Mouse (Mus musculus): ENCODE results near the gene Irf3. TPM values are rescaled to one million over a fixed set of nuclear protein-coding genes. Genes with fewer than 3 reads are reported as not detected.

The Irf3 gene
- polyA plus RNA-seq, 1 experiment from 2014 or later, result 73.6 TPM

- peaks cover 80% of the 10 kb centered on the region for H3K36me3 ChIP-seq (ENCODE audit: control insufficient read depth, insufficient read depth)
- H3K4me2 ChIP-seq (ENCODE audit: low read depth, low read length), result no peak overlapping the region
- no peak overlapping the region for H3K4me3 ChIP-seq (ENCODE audit: low read length)
- no peaks in the 10 kb centered on the region for H3K9me3 ChIP-seq (replicated peaks; ENCODE audit: control insufficient read depth, low read length)
- no peaks in the 10 kb centered on the region for H3K27me3 ChIP-seq (ENCODE audit: control insufficient read depth, insufficient read depth, low read length)
- ATAC-seq (replicated peaks; ENCODE audit: extremely low read depth, insufficient read depth, low FRiP score), result no peak
- H3K9ac ChIP-seq (ENCODE audit: low read length), result no peak overlapping the region
- 95% methylated on average over 26 of the region's 26 CpGs for WGBS
- peaks cover 13% of the 10 kb centered on the region for H3K4me1 ChIP-seq (ENCODE audit: control insufficient read depth, insufficient read depth, low read length)
- no peak overlapping the region for H3K27ac ChIP-seq (ENCODE audit: low read length)
These were observed 49.5 kb downstream of the Irf3 start for GRCm38 (mm10) chr7:45046853-45047350.

- no peak overlapping the region for H3K9ac ChIP-seq (ENCODE audit: low read length)
- H3K4me2 ChIP-seq (ENCODE audit: low read depth, low read length), result no peak overlapping the region
- peaks cover 74% of the 10 kb centered on the region for H3K36me3 ChIP-seq (ENCODE audit: control insufficient read depth, insufficient read depth)
- H3K4me1 ChIP-seq (ENCODE audit: control insufficient read depth, insufficient read depth, low read length), result peaks cover 14% of the 10 kb centered on the region
- no peak for ATAC-seq (replicated peaks; ENCODE audit: extremely low read depth, insufficient read depth, low FRiP score)
- no peak overlapping the region for H3K27ac ChIP-seq (ENCODE audit: low read length)
- H3K4me3 ChIP-seq (ENCODE audit: low read length), result no peak overlapping the region
- WGBS, result 96% methylated on average over 14 of the region's 14 CpGs
- H3K9me3 ChIP-seq (replicated peaks; ENCODE audit: control insufficient read depth, low read length), result no peaks in the 10 kb centered on the region
- H3K27me3 ChIP-seq (ENCODE audit: control insufficient read depth, insufficient read depth, low read length), result no peaks in the 10 kb centered on the region
These were observed 50.0 kb downstream of the Irf3 start for GRCm38 (mm10) chr7:45047491-45047890.

GRCm38 (mm10) chr7:45048001-45048890 lies 50.8 kb downstream of the Irf3 start:
- peaks cover 67% of the 10 kb centered on the region for H3K36me3 ChIP-seq (ENCODE audit: control insufficient read depth, insufficient read depth)
- no peak overlapping the region for H3K27ac ChIP-seq (ENCODE audit: low read length)
- no peak overlapping the region for H3K9ac ChIP-seq (ENCODE audit: low read length)
- H3K4me3 ChIP-seq (ENCODE audit: low read length), result no peak overlapping the region
- H3K4me2 ChIP-seq (ENCODE audit: low read depth, low read length), result no peak overlapping the region
- no peaks in the 10 kb centered on the region for H3K27me3 ChIP-seq (ENCODE audit: control insufficient read depth, insufficient read depth, low read length)
- peaks cover 14% of the 10 kb centered on the region for H3K4me1 ChIP-seq (ENCODE audit: control insufficient read depth, insufficient read depth, low read length)
- WGBS, result 90% methylated on average over 38 of the region's 38 CpGs
- no peaks in the 10 kb centered on the region for H3K9me3 ChIP-seq (replicated peaks; ENCODE audit: control insufficient read depth, low read length)
- ATAC-seq (replicated peaks; ENCODE audit: extremely low read depth, insufficient read depth, low FRiP score), result no peak

- peaks cover 59% of the 10 kb centered on the region for H3K36me3 ChIP-seq (ENCODE audit: control insufficient read depth, insufficient read depth)
- no peaks in the 10 kb centered on the region for H3K27me3 ChIP-seq (ENCODE audit: control insufficient read depth, insufficient read depth, low read length)
- no peak for ATAC-seq (replicated peaks; ENCODE audit: extremely low read depth, insufficient read depth, low FRiP score)
- no peak overlapping the region for H3K27ac ChIP-seq (ENCODE audit: low read length)
- H3K9ac ChIP-seq (ENCODE audit: low read length), result no peak overlapping the region
- H3K9me3 ChIP-seq (replicated peaks; ENCODE audit: control insufficient read depth, low read length), result no peaks in the 10 kb centered on the region
- no peak overlapping the region for H3K4me2 ChIP-seq (ENCODE audit: low read depth, low read length)
- 89% methylated on average over 23 of the region's 23 CpGs for WGBS
- H3K4me3 ChIP-seq (ENCODE audit: low read length), result no peak overlapping the region
- peaks cover 17% of the 10 kb centered on the region for H3K4me1 ChIP-seq (ENCODE audit: control insufficient read depth, insufficient read depth, low read length)
These were observed 51.6 kb downstream of the Irf3 start for GRCm38 (mm10) chr7:45048923-45049657.

GRCm38 (mm10) chr7:45050945-45051600 lies 53.6 kb downstream of the Irf3 start:
- no peak; the same call in 1 of the 2 replicates for ATAC-seq (replicated peaks; ENCODE audit: extremely low read depth, insufficient read depth, low FRiP score)
- Histone ChIP-seq H3K4me3 (ENCODE audit: low read length) (peak overlapping the region; percentile 96), H3K4me1 (ENCODE audit: control insufficient read depth, insufficient read depth, low read length) (peaks cover 17% of the 10 kb centered on the region), H3K36me3 (ENCODE audit: control insufficient read depth, insufficient read depth) (peaks cover 41% of the 10 kb centered on the region), H3K9ac (ENCODE audit: low read length) (peak overlapping the region; percentile 97), H3K9me3 (replicated peaks; ENCODE audit: control insufficient read depth, low read length) (no peaks in the 10 kb centered on the region), H3K27me3 (ENCODE audit: control insufficient read depth, insufficient read depth, low read length) (no peaks in the 10 kb centered on the region), H3K27ac (ENCODE audit: low read length) (peak overlapping the region; percentile 98), H3K4me2 (ENCODE audit: low read depth, low read length) (peak overlapping the region; percentile 98)
- 9% methylated on average over 16 of the region's 16 CpGs for WGBS

- H3K9ac ChIP-seq (ENCODE audit: low read length), result peak overlapping the region; percentile 97
- no peaks in the 10 kb centered on the region for H3K9me3 ChIP-seq (replicated peaks; ENCODE audit: control insufficient read depth, low read length)
- 3% methylated on average over 13 of the region's 13 CpGs for WGBS
- H3K36me3 ChIP-seq (ENCODE audit: control insufficient read depth, insufficient read depth), result peaks cover 38% of the 10 kb centered on the region
- H3K27me3 ChIP-seq (ENCODE audit: control insufficient read depth, insufficient read depth, low read length), result no peaks in the 10 kb centered on the region
- peak overlapping the region; percentile 98 for H3K4me2 ChIP-seq (ENCODE audit: low read depth, low read length)
- peak overlapping the region; percentile 98 for H3K27ac ChIP-seq (ENCODE audit: low read length)
- ATAC-seq (replicated peaks; ENCODE audit: extremely low read depth, insufficient read depth, low FRiP score), result no peak
- H3K4me3 ChIP-seq (ENCODE audit: low read length), result peak overlapping the region; percentile 96
- H3K4me1 ChIP-seq (ENCODE audit: control insufficient read depth, insufficient read depth, low read length), result peaks cover 17% of the 10 kb centered on the region
These were observed 54.1 kb downstream of the Irf3 start for GRCm38 (mm10) chr7:45051601-45051974.

Small RNAs within 50 kb of the gene (microRNA-seq; reads per million reads assigned to microRNA genes)
- gene Mir7054, result not detected

Other genes with a start within 250 kb of the Irf3 start
- gene Vrk3, start 249.2 kb upstream of the Irf3 start, polyA plus RNA-seq (2015; fragmentation: Nextera tagmentation; extraction: Ambion mirVana), result 35.9 and 36.5 TPM in 2 replicates
- 0.54 and 0.80 TPM in 2 replicates for gene Zfp473, start 246.6 kb upstream of the Irf3 start, polyA plus RNA-seq (2015; fragmentation: Nextera tagmentation; extraction: Ambion mirVana)
- 79.2 and 81.5 TPM in 2 replicates for gene Nup62, start 181.6 kb upstream of the Irf3 start, polyA plus RNA-seq (2015; fragmentation: Nextera tagmentation; extraction: Ambion mirVana)
- gene Il4i1, start 181.3 kb upstream of the Irf3 start, polyA plus RNA-seq (2015; fragmentation: Nextera tagmentation; extraction: Ambion mirVana), result 2.4 and 4.6 TPM in 2 replicates
- 2.3 and 2.4 TPM in 2 replicates for gene Atf5, start 181.0 kb upstream of the Irf3 start, polyA plus RNA-seq (2015; fragmentation: Nextera tagmentation; extraction: Ambion mirVana)
- 103 and 104 TPM in 2 replicates for gene Akt1s1, start 148.7 kb upstream of the Irf3 start, polyA plus RNA-seq (2015; fragmentation: Nextera tagmentation; extraction: Ambion mirVana)
- 60.5 and 62.3 TPM in 2 replicates for gene Tbc1d17, start 148.6 kb upstream of the Irf3 start, polyA plus RNA-seq (2015; fragmentation: Nextera tagmentation; extraction: Ambion mirVana)
- 27.7 and 28.0 TPM in 2 replicates for gene Pnkp, start 140.5 kb upstream of the Irf3 start, polyA plus RNA-seq (2015; fragmentation: Nextera tagmentation; extraction: Ambion mirVana)
- 210 and 269 TPM in 2 replicates for gene Ptov1, start 127.9 kb upstream of the Irf3 start, polyA plus RNA-seq (2015; fragmentation: Nextera tagmentation; extraction: Ambion mirVana)
- gene Med25, start 104.9 kb upstream of the Irf3 start, polyA plus RNA-seq (2015; fragmentation: Nextera tagmentation; extraction: Ambion mirVana), result 89.4 and 96.0 TPM in 2 replicates
- 15.3 and 16.0 TPM in 2 replicates for gene Fuz, start 101.6 kb upstream of the Irf3 start, polyA plus RNA-seq (2015; fragmentation: Nextera tagmentation; extraction: Ambion mirVana)
- gene Ap2a1, start 68.2 kb upstream of the Irf3 start, polyA plus RNA-seq (2015; fragmentation: Nextera tagmentation; extraction: Ambion mirVana), result 51.8 and 52.0 TPM in 2 replicates
- 0.12 and 0.40 TPM in 2 replicates for gene Tsks, start 54.4 kb upstream of the Irf3 start, polyA plus RNA-seq (2015; fragmentation: Nextera tagmentation; extraction: Ambion mirVana)
- gene Cpt1c, start 22.8 kb upstream of the Irf3 start, polyA plus RNA-seq (2015; fragmentation: Nextera tagmentation; extraction: Ambion mirVana), result 7.6 and 8.9 TPM in 2 replicates
- gene Prmt1, start 11.1 kb upstream of the Irf3 start, polyA plus RNA-seq (2015; fragmentation: Nextera tagmentation; extraction: Ambion mirVana), result 355 and 387 TPM in 2 replicates
- 32.2 and 33.3 TPM in 2 replicates for gene Bcl2l12, start 1.1 kb downstream of the Irf3 start, polyA plus RNA-seq (2015; fragmentation: Nextera tagmentation; extraction: Ambion mirVana)
- 22.7 and 26.4 TPM in 2 replicates for gene Scaf1, start 18.7 kb downstream of the Irf3 start, polyA plus RNA-seq (2015; fragmentation: Nextera tagmentation; extraction: Ambion mirVana)
- 74.8 and 85.0 TPM in 2 replicates for gene Rras, start 20.3 kb downstream of the Irf3 start, polyA plus RNA-seq (2015; fragmentation: Nextera tagmentation; extraction: Ambion mirVana)
- 5.6 and 7.3 TPM in 2 replicates for gene Prr12, start 55.2 kb downstream of the Irf3 start, polyA plus RNA-seq (2015; fragmentation: Nextera tagmentation; extraction: Ambion mirVana)
- gene Nosip, start 64.8 kb downstream of the Irf3 start, polyA plus RNA-seq (2015; fragmentation: Nextera tagmentation; extraction: Ambion mirVana), result 53.8 and 55.9 TPM in 2 replicates
- gene Prrg2, start 65.0 kb downstream of the Irf3 start, polyA plus RNA-seq (2015; fragmentation: Nextera tagmentation; extraction: Ambion mirVana), result 12.9 and 16.6 TPM in 2 replicates
- gene Rcn3, start 94.6 kb downstream of the Irf3 start, polyA plus RNA-seq (2015; fragmentation: Nextera tagmentation; extraction: Ambion mirVana), result 207 and 214 TPM in 2 replicates
- gene Fcgrt, start 106.2 kb downstream of the Irf3 start, polyA plus RNA-seq (2015; fragmentation: Nextera tagmentation; extraction: Ambion mirVana), result 56.8 and 58.2 TPM in 2 replicates
- 809 and 812 TPM in 2 replicates for gene Rps11, start 126.8 kb downstream of the Irf3 start, polyA plus RNA-seq (2015; fragmentation: Nextera tagmentation; extraction: Ambion mirVana)
- 684 and 727 TPM in 2 replicates for gene Rpl13a, start 131.1 kb downstream of the Irf3 start, polyA plus RNA-seq (2015; fragmentation: Nextera tagmentation; extraction: Ambion mirVana)
- gene Gm45713, start 138.6 kb downstream of the Irf3 start, polyA plus RNA-seq (2015; fragmentation: Nextera tagmentation; extraction: Ambion mirVana), result 0.34 TPM in 1 of 2 replicates, not detected in the other
- 2.3 and 2.8 TPM in 2 replicates for gene Flt3l, start 138.8 kb downstream of the Irf3 start, polyA plus RNA-seq (2015; fragmentation: Nextera tagmentation; extraction: Ambion mirVana)
- 76.8 and 82.5 TPM in 2 replicates for gene Pih1d1, start 156.7 kb downstream of the Irf3 start, polyA plus RNA-seq (2015; fragmentation: Nextera tagmentation; extraction: Ambion mirVana)
- 33.9 and 38.2 TPM in 2 replicates for gene Aldh16a1, start 156.9 kb downstream of the Irf3 start, polyA plus RNA-seq (2015; fragmentation: Nextera tagmentation; extraction: Ambion mirVana)
- 3.6 and 4.7 TPM in 2 replicates for gene Slc17a7, start 166.3 kb downstream of the Irf3 start, polyA plus RNA-seq (2015; fragmentation: Nextera tagmentation; extraction: Ambion mirVana)
- not detected in 2 replicates for gene Gfy, start 181.9 kb downstream of the Irf3 start, polyA plus RNA-seq (2015; fragmentation: Nextera tagmentation; extraction: Ambion mirVana)
- gene Pth2, start 183.3 kb downstream of the Irf3 start, polyA plus RNA-seq (2015; fragmentation: Nextera tagmentation; extraction: Ambion mirVana), result 0.42 TPM in 1 of 2 replicates, not detected in the other
- 0.58 and 0.75 TPM in 2 replicates for gene Ccdc155, start 207.2 kb downstream of the Irf3 start, polyA plus RNA-seq (2015; fragmentation: Nextera tagmentation; extraction: Ambion mirVana)
- gene Dkkl1, start 214.5 kb downstream of the Irf3 start, polyA plus RNA-seq (2015; fragmentation: Nextera tagmentation; extraction: Ambion mirVana), result 1.2 and 1.4 TPM in 2 replicates
- 88.0 and 92.4 TPM in 2 replicates for gene Tead2, start 218.1 kb downstream of the Irf3 start, polyA plus RNA-seq (2015; fragmentation: Nextera tagmentation; extraction: Ambion mirVana)
- gene Cd37, start 241.5 kb downstream of the Irf3 start, polyA plus RNA-seq (2015; fragmentation: Nextera tagmentation; extraction: Ambion mirVana), result 5.0 and 9.2 TPM in 2 replicates
- gene Slc6a16, start 243.4 kb downstream of the Irf3 start, polyA plus RNA-seq (2015; fragmentation: Nextera tagmentation; extraction: Ambion mirVana), result 0.09 TPM in 1 of 2 replicates, not detected in the other

All from heart, embryonic 16.5 days (tissue).